Mouse (Mus musculus) CD4-positive, CD25-positive, alpha-beta regulatory T cell, adult 4 months (primary cell): ENCODE data around the gene Pigs. TPM values are rescaled to one million over a fixed set of nuclear protein-coding genes. Genes with fewer than 3 reads are reported as not detected.
A peak's percentile ranks its signal among the peaks of the same experiment; 100 is the strongest.

Experiments
- ATAC-seq: one replicate; pipeline ENCODE4 v1.8.0; 2017
- polyA plus RNA-seq, 2 experiments: library from polyadenylated mRNA; unstranded; fragments of 100-300 nt; shearing (Covaris generic); gene quantifications; one replicate each; pipeline ENCODE4 v1.2.1; 2017

Gene Pigs
- polyA plus RNA-seq, 2 experiments from 2014 or later = 64.1 to 119 TPM

DNA sequence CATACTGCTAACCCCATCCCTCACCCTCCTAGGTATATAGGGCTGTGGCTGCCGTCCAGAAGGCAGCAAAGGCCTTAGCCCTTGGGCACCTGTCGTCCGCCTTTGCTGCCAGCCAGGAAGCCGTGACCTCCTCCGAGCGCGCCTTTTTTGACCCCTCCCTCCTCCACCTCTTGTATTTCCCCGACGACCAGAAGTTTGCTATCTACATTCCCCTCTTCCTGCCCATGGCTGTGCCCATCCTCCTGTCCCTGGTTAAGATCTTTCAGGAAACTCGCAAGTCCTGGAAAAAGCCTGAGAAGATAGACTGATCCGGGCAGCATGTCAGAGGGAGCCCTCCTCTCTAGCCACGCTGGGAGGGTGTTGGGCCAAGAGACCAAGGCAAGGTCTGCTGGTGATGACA is 13.5 kb downstream of the Pigs start:
- no peak for ATAC-seq

GRCm38 (mm10) chr11:78343381-78344327 is 15.4 kb downstream of the Pigs start, which contains the start of gene Unc119:
TSS of gene Unc119 (plus strand) at chr11:78343482.
- ATAC-seq = peak; percentile 53

DNA sequence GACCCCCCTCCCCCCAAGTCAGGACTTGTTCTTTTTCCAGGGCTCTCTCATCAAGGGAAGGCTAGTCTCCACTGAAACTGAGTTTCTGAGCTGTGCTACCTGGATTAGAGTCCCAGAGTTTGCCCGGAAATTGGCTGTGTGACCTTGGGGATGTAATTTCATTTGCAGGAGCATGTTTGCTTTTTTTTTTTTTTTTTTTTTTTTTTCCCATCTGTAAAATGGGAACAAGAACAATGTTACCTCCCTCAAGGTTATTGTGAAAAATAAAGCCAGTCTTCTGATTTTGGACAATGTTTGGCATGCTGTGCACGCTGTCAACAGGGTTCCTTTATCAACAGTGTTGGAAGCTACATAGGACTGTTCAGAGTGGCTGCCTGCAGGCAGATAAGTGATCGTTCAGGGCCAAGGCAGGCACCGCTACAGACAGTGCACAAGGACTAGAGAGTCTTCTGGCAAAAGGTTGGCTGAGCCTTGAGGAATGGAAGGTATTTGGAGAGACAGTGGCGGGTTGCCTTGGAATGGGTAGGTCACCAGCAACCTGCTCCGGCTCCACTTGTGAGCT is 16.2 kb downstream of the Pigs start:
- ATAC-seq = no peak

DNA sequence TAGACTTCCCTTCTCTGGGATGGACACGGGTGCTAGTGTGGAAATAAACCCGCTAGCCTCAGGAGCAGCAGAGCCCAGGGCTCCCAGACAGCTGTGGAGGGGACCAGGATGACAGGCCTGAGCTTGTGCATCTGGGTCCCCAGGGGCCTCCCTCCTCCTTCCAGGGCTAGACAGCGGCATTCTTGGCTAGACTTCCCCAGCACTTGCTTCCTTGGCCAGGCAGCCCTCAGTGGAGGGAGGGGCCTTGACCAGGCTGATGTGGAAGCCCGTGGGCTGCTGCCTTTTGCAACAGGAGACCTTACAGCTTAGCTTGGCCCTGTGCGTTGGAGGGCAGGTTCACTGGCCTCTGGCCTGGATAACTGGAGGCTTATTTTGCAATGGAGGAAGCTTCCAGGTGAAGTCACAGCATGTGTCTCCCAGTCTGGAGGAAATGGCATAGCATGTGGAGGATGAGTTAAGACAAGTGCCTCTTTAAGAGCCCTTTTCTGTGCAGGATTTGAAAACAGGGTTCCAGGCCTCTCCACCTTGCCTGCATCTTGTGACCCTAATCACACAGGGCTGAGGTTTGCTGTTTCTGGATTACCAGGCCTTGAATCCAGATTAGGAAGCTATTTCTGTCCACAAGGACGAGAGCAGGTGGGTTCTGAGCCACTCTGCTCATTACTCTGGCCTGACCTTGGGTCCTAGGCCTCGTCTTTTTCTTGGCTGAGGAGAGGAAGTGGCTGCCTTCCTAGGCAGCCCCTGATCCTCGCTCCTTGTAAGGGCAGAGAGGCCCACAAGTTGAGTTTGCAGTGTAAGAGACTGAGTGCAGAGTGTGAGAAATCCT is 16.9 kb downstream of the Pigs start:
- peak; percentile 31 for ATAC-seq

DNA sequence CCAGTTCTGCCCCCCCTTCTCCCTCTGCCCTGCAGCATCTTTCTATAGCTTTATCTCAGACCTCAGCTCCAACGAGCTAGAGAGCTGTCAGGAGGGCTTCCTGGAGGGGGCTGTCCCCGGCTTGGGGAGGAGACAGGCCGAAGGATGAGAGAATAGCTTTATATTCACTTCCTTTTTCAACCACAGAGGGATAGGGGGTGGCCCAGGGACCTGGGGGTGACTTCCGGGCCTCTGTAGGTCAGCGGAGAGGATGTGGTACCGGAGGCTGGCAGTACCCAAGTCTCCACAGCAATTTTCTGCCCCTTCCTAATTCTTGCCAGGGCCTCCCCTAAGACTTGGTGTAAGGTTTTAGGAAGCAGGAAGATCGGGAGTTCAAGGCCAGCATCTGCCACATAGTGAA is 17.6 kb downstream of the Pigs start:
- ATAC-seq = peak; percentile 88

- ATAC-seq = no peak
Observed at GRCm38 (mm10) chr11:78346326-78347069, 18.3 kb downstream of the Pigs start.

DNA sequence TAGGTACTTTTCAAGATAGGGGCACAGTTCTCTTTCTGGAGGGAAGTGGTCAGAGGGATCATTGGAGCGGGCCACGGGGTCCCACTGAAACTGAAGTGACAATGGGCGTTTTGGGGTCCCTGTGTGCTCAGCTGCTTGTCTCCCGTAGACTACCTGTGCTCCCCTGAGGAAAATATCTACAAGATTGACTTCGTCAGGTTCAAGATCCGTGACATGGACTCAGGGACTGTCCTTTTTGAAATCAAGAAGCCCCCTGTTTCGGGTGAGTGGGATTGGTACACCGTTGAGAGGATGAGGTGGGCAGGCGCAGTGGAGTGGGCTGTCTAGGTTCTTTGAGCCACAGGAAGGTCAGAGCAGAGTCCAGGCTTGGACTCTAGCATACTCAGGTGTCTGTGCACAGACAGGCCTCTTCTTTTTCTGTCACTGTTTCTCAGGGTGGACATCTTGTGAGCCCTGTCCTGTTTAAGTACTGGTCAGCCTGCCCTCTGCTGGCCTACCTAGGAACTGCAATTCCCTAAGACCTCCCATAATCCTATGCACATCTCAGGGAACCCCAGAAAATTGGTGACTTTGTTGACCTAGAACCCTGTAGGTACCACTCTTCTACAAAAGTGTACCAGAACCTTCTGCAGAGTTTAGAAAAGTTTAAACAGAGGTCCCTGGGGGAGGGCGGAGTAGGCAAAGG is 19.0 kb downstream of the Pigs start:
- ATAC-seq = no peak

DNA sequence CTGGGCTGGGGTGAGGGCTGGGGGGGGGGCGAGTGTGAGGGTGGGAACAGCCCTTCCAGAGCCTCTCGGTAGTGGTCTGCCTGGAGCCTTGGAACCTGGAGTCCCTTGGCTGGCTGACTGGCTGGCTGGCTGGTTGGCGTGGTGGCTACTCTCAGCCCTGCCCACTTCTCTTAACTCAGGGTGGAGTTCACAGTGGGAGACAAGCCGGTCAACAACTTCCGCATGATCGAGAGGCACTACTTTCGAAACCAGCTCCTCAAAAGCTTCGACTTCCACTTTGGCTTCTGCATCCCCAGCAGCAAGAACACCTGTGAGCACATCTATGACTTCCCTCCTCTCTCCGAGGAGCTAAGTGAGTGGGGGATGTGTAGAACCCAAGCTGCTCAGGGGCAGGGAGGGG is 19.7 kb downstream of the Pigs start:
- no peak for ATAC-seq

- no peak for ATAC-seq
Observed at GRCm38 (mm10) chr11:78348474-78348873, 20.3 kb downstream of the Pigs start.

DNA sequence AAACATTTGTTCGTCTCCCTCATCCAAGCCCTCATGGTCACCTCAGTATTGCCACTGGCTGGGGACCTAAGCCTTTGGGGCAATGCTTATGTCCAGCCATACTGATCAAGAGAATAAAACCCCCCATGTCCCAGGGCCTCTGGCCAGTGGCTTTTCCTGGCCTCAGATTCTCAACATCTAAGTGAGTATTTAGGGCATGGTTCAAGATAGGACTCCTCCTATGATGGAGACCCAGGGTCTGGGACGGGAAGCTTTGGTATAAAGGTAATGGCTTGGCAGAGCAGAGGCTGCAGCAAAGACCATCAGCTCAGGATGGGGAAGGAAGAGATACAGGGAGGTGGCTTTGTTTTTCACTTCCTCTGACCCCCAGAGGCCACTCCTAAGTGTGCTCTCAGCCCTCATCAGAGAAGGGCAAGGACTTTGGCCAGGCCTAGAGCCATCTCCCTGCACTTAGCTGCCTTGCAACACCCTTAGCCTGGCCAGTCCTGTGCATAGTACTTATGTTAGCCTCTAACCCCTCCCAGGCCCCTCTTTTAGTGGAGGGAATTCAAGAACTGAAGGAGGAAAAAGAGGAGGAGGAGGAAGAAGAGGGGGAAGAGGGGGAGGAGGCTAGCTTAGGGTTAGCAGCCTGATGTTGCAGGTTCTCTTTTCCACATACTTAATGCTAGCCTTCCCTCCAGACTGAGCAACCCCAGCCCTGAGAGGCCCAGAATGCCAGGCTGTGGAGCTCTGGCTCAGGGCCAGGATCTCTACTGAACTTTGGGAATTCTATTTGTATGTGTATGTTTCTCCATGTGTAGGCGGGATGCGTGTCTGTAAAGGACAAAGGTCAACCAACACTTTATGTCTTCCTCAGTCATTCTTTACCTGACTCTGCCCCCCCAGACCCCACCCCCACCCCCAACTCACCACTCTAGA is 21.5 kb downstream of the Pigs start:
- ATAC-seq = no peak

DNA sequence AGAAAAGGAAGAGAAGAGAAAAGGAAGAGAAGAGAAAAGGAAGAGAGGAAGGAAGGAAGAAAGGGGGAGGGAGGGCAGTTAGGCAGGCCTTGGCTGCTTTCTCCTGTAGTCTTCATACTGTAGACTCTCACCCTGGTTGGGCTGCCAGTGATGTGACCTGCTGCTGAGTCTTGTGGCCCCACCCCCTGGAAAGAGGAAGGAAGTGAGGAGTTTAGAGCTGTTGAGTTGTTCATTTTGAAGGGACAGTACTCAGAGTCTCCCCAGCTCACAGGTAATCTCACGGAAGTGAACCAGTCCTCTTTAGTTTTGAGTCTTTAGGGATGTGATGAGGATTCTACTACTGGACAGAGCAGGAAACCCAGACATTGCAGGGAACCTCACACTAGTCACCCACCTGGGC is 24.9 kb downstream of the Pigs start:
- no peak for ATAC-seq

GRCm38 (mm10) chr11:78354905-78355304 is 26.7 kb downstream of the Pigs start:
- no peak for ATAC-seq

DNA sequence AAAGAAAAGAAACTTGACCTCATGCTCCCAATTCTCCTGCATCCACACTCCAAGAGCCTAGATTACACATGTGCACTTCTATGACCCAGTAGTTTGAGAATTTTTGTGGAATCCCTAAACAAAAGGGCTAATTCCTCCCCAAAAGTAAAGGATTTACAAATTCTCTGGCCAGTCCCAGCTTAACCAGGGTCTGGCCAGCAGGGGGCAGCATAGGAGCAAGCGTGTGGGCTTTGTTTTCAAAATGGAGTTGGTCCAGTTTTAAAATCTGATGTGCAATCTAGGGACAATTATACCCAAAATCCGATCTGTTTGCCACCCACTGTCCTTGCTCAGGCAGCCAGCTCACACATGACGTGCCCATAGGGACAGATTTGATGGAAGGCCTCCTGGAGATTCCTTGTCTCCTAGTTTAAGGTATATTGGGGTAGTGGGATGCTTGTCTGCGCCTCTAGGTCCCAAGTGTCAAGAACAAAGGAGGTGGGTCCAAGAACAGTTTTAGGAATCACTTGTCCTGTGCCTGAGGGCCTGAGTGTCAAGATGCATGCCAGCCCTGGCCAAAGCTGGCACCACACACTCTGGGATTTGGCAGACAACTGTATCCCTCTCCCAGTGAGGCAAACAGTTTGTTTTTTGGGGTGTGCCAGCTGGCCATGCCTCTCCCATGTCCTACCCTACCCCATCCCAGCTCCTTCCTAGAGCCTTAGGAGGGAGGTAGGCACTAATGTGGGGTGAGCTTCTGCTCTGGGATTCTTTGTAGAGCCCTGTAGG is 27.4 kb downstream of the Pigs start:
- no peak for ATAC-seq

- no peak for ATAC-seq
Observed at GRCm38 (mm10) chr11:78358330-78359007, 30.3 kb downstream of the Pigs start.

DNA sequence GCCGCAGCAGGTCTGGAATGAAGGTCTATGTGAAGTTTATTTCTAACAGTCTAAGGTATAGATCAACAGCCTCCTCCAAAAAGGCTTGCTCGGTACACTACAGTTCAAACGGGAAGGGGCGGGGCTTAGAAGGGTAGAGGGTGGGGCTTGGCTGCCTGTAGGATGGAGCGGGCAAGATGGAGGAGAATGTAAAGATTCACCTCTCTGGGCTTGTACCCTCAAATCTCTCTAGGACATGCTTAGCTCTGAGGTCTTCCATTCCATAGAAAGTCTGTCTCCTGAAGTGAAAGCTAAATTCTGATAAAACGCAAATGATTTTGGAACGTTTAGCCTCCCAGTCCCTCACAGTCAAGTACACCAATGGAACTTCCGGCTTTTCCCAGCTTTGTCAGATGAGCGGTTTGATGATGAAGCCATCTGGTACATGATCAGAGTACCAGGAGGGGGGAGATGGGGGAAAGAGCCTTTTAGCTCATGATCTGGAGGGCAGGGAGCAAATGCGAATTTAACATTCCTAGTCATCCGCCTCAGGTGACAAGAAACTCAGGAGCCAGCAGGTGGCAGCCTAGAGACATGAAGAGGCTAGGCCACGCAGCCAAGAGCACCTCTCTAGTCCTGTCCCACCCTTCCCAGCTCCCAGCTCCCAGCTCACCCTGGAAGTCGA is 32.0 kb downstream of the Pigs start:
- peak; percentile 97 for ATAC-seq

GRCm38 (mm10) chr11:78360789-78361131 is 32.5 kb downstream of the Pigs start:
- no peak for ATAC-seq

DNA sequence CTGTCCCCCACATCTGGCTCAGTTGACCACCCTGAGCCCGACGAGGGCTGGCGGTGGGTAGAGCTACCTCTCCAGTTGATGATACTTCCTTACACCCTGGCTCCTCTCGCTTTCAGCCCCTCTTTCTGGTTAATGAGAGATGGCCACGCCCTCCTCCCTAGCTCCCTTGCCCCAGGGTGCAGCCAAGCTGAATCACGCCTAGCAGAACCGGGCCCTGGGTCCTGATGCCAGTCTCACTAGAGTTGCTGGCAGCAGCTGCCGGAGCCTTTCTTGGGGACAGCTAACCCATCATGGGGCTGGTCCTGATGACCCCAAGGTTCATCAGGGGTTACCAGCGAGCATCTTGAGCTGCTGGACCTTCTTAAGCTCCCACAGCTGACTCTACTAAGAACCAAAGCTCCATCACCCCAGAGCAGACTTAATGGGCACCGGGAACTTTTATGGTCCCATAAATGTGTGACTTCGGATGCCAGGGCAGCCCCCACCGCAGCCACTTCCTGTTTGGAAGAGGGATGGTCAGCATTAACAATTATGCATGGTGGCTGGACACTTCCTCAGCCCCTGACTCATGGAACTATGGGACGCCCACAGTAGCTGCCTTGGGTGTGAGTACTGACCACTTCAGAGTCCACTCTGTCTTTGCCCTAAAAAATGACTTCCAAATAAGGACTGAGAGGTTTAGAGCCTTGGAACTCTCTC is 35.2 kb downstream of the Pigs start:
- ATAC-seq = no peak

DNA sequence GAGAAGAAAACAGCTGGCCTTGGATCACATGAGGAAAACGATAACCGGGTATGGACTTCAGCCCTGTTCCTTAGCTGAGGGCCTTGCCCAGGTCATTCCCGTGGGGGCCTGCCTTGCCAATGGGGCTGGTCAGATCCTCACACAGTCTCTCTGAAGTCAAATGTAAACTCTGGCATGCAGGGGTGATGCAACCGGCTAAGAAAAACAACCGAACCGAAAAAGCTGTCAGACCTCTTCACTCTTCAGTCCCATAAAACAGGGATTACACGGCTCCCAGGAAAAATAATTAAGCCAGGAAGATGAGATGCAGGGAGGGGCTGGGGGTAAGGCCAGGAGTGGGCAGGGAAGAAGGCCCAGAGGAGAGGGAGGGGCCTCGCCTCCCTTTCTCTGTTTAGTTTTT is 35.9 kb downstream of the Pigs start:
- ATAC-seq = no peak
